Mouse (Mus musculus) thymus, adult 18-20 months (tissue): Measurements from ENCODE around the gene Eml5.

Experiments used
- DNase-seq, 2 experiments: peaks; one replicate each; pipeline ENCODE4 v3.0.0; 2022; ENCODE audit warnings: mixed read lengths in 2 of 2

Gene Eml5

DNA sequence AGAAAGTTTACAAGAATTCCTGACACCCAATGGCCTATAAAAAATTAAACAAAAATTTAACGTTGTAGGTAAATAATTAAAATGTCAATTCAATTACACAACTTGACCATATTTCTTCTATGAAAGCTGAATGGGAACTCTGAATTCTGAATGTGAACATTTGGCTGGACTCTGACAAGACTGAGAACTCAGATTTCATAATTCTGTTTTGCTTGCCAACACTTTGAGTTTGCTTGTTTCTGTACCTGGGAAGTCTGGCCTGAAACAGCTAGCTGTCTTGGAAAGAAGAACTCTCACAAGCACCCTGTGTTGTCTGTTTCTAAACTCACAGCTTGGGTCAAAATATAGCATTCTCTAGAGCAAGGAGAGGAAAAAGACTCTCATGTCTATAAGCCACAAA lies 67.4 kb downstream of the Eml5 start:
- no peak for DNase-seq

GRCm38 (mm10) chr12:98832929-98833598 lies 68.2 kb downstream of the Eml5 start:
- no peak for DNase-seq

- DNase-seq, result no peak
These were observed 70.2 kb downstream of the Eml5 start for GRCm38 (mm10) chr12:98831122-98831521.

DNA sequence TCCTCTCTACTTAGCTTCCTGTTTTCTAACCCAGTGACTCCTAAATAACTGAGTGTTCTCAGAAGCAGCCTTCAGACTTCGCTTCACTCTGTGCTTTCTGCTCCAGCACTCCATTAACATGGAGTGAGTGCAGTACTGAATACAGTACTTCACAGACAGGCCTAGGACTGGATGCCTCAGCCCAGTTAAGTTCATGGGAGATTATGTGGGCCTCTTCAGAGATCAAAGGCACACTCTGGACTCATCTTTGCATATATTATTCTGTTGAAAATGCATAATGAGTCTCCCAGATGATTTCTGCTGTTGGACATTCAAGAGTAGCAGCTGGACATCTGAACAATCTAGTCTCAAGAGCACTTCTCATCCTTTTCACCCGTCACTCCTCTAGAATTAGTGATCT lies 80.5 kb downstream of the Eml5 start:
- no peak for DNase-seq

DNA sequence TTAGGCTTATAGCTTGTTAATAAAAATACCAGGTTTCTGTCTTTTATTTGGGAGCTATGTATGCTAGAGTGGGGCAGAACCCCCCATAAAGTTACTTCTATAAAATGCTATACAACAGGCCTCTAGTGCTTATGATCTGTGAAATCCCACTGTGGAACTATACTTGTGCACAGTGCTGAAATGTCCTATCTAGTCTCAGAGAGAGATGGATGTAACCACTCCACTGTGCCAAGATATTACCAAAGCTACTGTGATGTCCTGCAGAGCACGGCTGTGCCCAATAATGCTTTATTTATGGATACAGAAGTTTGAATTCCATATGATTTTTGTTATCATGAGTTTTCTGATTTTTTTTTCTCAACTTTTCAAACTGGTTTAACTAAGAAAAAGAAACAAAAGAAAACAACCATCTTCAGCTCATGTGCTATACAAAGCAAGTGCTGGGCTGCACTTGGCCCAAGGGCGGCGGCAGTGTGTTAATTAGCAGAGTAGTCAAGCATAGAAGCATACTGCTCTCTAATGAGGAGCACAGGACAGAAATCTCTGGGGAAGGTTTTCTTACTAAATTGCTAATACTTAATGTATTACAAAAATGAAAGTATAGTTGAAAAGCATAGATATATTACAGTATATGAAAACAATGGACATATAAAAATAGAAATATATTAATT lies 97.1 kb downstream of the Eml5 start:
- no peak for DNase-seq

DNA sequence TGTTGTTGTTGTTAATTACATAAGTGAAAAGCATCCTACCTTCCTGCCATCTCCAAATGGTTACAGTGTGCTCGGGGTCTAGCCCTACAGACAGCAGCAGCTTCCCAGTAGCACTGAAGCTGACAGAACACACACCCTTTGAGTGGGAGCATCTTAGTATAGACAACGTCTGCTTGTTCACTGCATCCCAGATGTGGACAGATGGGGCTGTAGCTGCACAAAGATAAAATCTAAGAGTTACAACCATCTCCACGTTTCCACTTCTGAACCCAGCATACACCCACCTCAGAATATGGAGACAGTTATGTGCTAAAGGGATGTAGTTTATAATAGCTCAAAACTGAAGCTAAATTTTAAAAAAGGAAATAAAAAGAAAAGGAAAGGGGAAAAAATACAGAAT lies 99.0 kb downstream of the Eml5 start:
- DNase-seq, result no peak

DNA sequence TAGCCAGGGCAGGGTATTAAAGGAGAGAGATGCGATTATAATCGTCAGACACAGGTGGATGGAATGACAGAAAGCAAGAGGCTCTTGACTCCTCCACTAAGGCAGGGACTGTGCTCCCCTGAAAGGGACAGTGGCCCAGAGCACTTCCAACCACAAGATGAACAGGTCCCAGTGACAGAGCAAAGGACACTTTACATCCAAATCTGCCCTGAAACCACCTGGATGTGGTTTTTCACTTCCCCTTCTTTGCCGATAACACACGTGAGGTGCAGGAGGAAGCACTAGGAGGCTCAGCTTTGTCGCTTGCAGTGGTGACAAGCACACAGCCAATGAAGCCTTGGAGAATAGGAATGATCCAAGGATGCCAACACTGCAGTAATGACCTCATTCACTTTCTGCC lies 101.0 kb downstream of the Eml5 start:
- peak in 1 of 2 experiments; percentile 28 for DNase-seq

DNA sequence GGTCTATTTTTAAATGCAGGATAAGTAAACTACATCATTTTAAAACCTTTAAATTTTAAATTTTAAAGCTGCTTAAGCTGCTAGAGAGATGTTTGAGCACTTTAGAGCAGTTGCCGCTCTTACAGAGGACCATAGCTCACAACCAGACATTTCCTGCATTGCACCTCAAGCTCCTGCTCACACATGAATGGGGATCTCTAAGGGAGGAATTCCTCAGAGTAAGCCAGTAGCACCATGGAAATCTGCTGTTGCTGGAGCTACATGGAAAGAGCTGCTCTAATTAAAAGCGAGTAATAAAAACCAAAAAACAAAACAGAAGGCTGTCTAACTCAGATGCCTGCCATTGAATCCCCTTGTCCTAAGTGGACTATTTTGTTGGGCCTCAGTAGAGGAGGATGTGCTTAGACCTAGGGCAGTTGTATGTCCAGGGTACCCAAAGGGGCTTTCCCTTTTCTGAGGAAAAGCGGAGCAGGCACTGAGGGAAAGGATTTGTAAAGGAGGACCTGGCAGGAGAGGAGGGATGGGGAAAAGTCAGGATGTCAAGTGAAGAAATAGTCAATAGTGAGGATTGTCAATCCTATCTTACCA lies 105.5 kb downstream of the Eml5 start:
- DNase-seq, result no peak

DNA sequence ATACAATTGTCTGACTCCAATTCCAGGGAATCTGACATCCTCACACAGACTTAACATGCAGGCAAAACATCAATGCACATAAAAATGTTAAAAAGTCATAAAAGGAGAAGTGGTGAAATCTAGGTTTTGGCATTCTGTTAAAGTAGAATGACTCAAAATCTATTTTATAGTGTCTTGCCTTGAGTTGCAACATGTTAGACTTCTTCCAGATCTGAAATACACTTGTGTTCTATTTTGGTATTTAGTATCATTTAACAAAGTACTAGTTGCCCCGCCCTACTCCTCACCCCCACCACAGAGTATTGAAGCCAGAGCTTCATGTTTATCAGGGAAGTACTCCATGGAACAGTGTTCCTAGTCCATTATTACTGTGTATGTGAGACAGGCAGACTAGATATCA lies 117.0 kb downstream of the Eml5 start:
- no peak for DNase-seq

GRCm38 (mm10) chr12:98779148-98779547 lies 122.1 kb downstream of the Eml5 start:
- DNase-seq, result no peak

GRCm38 (mm10) chr12:98777509-98777908 lies 123.8 kb downstream of the Eml5 start:
- no peak for DNase-seq

- DNase-seq, result no peak
These were observed 135.0 kb downstream of the Eml5 start for GRCm38 (mm10) chr12:98766241-98766640.

DNA sequence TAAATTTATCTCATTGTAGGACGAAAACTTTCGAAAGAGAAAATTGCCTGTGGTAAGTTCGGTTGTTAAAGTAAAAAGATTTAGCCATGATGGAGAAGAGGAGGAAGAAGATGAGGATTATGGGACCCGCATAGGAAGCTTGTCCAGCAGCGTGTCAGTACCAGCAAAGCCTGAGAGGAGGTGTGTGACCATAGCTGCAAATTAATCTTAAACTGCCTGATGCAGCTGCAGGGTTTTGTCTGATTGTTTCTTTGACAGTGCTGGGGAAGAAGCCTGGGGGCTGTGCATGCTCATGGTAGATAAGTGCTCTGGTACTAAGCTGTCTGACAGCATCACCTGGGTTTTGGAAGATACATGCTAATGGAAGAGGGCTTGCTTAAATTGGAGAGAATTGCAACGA lies 141.6 kb downstream of the Eml5 start:
- DNase-seq, result no peak

DNA sequence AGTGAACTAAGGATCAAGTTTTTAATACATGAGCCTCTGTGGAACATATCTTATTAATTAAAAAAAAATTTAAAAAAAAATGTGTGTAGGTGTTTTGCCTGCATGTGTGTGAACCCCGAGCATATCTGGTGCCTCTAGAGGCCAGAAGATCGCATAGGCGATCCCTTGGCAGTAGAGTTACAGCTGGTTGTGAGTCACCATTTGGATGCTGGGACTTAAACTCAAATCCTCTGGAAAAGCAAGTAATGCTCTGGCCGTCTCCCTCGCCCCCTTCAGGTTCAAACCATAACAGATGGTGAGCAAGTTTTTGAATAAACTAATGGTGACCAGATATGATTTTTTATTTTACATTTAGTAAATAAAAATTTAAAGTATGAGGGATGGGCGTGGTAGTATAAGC lies 143.6 kb downstream of the Eml5 start:
- no peak for DNase-seq

DNA sequence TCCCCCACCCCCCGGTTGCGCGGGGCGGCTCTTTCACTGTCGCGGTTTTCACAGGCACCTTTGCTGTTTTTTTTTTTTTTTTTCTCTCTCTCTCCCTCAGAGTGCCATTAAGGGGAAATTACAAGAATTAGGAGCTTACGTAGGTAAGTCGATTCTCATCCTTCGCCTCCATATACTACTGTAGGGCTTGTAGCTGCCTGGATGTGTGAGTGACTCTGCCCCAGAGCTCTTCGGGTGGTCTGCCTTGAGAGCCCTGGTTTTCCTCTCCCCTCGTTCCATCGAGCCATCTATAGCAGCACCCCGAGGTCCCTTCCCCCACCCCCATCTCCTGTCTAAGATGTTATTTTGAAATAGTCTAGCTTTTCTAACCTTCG lies 153.9 kb downstream of the Eml5 start:
- DNase-seq, result peak in 1 of 2 experiments; percentile 19

DNA sequence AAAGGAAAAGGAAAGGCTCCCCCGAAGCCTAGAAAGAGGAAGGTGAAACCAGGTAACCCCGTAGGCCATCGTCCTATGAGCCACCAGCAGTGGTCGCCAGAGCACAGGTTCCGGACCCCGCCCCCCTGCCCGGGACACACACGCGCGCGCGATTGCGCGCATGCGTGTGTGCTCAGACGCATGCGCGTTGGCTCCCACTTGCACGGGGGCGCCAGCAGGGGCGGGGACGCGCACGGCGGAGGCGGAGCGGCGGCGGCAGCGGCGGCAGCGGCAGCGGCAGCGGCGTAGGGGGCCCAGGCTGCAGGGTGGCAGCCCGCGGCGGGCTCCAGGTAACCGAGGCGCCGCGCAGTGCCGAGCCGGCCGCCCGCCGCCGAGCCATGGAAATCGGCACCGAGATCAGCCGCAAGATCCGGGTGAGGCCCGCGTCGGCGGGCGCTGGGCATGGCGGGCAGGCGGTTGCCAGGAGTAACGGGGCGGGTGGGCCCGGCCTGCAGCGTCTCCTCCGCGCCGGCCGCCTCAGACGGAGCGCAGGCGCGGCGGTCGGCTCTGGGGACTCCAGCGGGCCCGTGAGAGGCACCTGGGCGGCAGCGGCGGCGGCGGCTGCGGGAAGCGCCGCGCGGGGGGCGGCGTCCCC lies 154.4 kb downstream of the Eml5 start, which contains the start of gene Zc3h14:
Gene Zc3h14, plus strand, starts transcription at position 219 of the 634 bp plus-strand sequence.
- peak; percentile 84 to 87 for DNase-seq

GRCm38 (mm10) chr12:98746131-98746530 lies 155.2 kb downstream of the Eml5 start:
- peak; percentile 39 to 59 for DNase-seq

- no peak for DNase-seq
These were observed 155.7 kb downstream of the Eml5 start for GRCm38 (mm10) chr12:98745626-98746025.

DNA sequence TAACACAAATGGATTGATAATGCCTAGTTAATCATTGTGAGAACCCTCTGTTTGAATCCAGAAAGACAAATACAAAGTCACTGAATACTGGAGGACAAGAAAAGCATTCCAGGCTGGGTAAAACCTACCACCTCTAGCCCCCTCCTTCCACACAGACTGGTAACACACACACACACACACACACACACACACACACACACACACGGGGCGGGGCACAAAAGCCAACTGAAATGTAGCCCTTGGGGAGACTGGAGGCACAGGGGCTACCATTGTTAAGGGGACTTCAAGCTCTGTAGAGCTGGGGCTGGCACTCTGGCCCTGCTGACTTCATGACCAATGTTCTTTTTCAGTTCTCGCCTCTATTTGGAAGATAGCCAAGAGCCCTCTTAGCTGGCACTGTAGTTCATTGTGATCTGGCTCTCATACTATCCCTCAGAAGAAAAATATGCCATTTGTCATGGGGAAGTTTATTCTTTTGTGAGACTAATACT lies 160.2 kb downstream of the Eml5 start:
- no peak for DNase-seq

DNA sequence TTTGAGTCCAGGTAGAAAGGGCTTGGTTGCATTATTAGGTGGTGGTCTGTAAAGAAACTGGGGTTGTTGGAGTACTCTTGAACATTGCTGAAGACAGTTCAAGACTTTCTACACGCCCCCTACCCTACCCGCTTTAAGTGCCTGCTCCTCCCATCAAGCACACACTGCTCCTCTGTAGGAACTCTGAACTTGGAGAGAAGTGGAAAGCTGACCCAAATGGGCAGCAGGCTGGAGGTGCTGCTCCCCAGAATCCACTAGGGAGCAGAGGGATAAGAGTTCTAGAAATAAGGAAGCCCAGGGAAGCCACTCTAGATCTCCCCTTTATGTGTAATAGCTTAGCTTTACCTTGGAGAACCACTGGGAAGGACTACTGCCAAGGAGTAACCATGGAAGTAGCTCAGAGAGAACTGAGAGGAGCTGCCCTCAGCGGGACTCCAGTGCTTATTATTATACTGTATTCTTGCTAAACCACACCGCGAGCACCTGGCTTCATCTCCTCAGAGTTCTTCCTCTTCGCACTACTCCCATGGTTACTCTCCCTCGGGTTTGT lies 163.4 kb downstream of the Eml5 start:
- no peak for DNase-seq

GRCm38 (mm10) chr12:98736951-98737800 lies 164.1 kb downstream of the Eml5 start, which contains the start of gene Ptpn21:
Gene Ptpn21 (minus strand): TSS chr12:98737405.
- DNase-seq, result no peak
